Mouse (Mus musculus) gastrocnemius, postnatal 14 days (tissue): Measurements from ENCODE around the gene Capns1. TPM values are rescaled to one million over a fixed set of nuclear protein-coding genes. Genes with fewer than 3 reads are reported as not detected.
"Not testable (repeated sequence)": the region's sequence is repeated elsewhere in the genome, so short reads cannot be mapped to it uniquely, and the experiment has no call there.

Experiments
- DNase-seq: peaks from one replicate; pipeline ENCODE4 v3.0.0; 2021; ENCODE audit warnings: mixed read lengths
- intact Hi-C: fragments of 180-260 bp; cut with DNase I; formaldehyde crosslinking; loops from one replicate; pipeline ENCODE4 v1.15.1; 2025; ENCODE audit warnings: low total_unique reads
- long read RNA-seq, 2 experiments: library from polyadenylated mRNA; stranded (forward); transcript quantifications; one replicate each; pipeline ENCODE4 v2.0.0; 2021
- total RNA-seq, 2 experiments: library from RNA; stranded (reverse); gene quantifications; 2 replicates each; pipeline ENCODE4 v1.2.3; 2021

Gene Capns1
- total RNA-seq = 100 to 1,000 TPM; 275 to 320 TPM
- long read RNA-seq, experiment 1, transcript Capns1-203 (11 exons, 1,429 nt) = major isoform, 21 of 38 reads
- long read RNA-seq, experiment 1, partial matches to known transcripts = 11 of 38 reads
- long read RNA-seq, experiment 1, other reads (novel, unspliced or antisense) = 2 of 38 reads
- long read RNA-seq, experiment 2, transcript Capns1-203 (11 exons, 1,429 nt) = major isoform, 26 of 44 reads
- long read RNA-seq, experiment 2, partial matches to known transcripts = 11 of 44 reads
- long read RNA-seq, experiment 2, other reads (novel, unspliced or antisense) = 4 of 44 reads

DNA sequence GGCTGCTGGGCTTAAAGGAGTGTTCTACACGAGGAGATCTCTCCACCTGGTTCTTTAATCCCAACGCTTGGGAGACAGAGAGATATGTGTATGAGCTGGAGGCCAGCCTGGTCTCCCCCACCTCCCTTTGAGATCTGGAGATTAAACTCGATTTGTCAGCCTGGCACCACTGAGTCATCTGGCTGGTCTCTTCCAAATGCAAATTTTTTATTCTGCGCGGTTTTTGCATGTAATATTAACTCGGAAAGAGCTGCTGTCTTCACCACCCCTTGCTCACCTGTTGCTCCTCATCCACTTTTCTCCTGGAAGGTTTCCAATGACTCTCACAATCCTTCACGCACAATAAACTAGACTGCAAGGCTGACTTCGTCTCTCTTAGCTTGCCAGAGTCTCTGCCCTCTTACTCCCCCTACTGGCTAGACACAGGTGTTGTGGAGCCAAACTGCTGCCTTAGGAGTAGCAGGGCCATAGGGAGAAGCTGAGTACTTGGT lies at the start of gene Capns1:
Gene Capns1 (minus strand): TSS at position 331 of the 491 bp plus-strand sequence.
- intact Hi-C loops = no loop called here
- peak; percentile 53 for DNase-seq

DNA sequence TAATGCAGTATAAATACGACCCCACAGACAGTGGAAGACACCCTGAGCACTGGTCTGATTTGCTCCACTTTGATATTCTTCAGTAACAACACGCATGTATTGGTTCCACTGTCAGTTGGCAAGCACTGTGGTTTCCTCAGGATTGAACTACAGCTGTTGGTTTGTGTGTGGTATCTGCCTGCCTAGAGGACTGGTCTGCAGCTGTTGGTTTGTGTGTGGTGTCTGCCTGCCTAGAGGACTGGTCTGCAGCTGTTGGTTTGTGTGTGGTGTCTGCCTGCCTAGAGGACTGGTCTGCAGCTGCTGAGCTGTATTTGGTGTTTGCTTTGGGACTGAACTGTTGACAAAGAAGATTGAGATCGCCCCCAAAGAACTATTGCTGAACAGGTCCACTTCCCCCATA lies 38.8 kb upstream of the Capns1 start:
- not testable (repeated sequence) for DNase-seq
- intact Hi-C loops = loop anchor here (5.0 to 10.0 kb wide), 2 partner anchors 40 to 67 kb away; partner anchors contain the start of gene Alkbh6

DNA sequence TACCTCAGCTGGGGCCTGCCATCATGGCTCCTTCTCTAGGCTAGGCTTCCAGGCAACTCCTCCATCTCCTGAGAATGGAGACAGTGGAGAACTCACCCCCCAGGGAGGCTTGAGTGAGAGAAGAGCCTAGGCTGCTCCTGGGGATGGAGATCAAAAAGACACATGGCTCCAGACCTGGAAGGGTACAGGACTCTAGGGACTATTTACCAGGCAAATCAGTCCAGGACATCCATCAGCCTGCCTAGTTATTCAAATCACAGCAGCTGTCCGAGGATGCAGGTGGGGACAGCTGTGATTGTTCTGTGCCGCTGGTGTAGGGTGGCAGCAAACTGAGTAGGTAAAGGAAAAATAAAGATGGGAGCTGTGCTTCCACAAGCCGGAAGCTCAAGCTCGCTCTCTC lies 37.0 kb upstream of the Capns1 start, which contains the start of gene Ovol3:
Gene Ovol3 (minus strand): TSS at position 101 of the 400 bp plus-strand sequence.
- no peak for DNase-seq
- intact Hi-C loops = loop anchor here (5.0 to 10.0 kb wide), 2 partner anchors 42 to 69 kb away; partner anchors contain the start of gene Alkbh6

GRCm38 (mm10) chr7:30235091-30235490 lies 36.5 kb upstream of the Capns1 start:
- intact Hi-C loops = loop anchor here (5.0 to 10.0 kb wide), 2 partner anchors 42 to 70 kb away; partner anchors contain the start of gene Alkbh6
- no peak for DNase-seq

GRCm38 (mm10) chr7:30234276-30234858 lies 35.8 kb upstream of the Capns1 start:
- intact Hi-C loops = loop anchor here (10.0 kb wide), 1 partner anchor 70 kb away; the partner anchor contains the start of gene Alkbh6
- DNase-seq = peak; percentile 40

- no peak for DNase-seq
- intact Hi-C loops = loop anchor here (10.0 kb wide), 1 partner anchor 71 kb away; the partner anchor contains the start of gene Alkbh6
Observed at GRCm38 (mm10) chr7:30233387-30233786, 34.8 kb upstream of the Capns1 start.

GRCm38 (mm10) chr7:30232631-30233148 lies 34.1 kb upstream of the Capns1 start:
- intact Hi-C loops = loop anchor here (10.0 kb wide), 1 partner anchor 72 kb away; the partner anchor contains the start of gene Alkbh6
- DNase-seq = peak; percentile 63

DNA sequence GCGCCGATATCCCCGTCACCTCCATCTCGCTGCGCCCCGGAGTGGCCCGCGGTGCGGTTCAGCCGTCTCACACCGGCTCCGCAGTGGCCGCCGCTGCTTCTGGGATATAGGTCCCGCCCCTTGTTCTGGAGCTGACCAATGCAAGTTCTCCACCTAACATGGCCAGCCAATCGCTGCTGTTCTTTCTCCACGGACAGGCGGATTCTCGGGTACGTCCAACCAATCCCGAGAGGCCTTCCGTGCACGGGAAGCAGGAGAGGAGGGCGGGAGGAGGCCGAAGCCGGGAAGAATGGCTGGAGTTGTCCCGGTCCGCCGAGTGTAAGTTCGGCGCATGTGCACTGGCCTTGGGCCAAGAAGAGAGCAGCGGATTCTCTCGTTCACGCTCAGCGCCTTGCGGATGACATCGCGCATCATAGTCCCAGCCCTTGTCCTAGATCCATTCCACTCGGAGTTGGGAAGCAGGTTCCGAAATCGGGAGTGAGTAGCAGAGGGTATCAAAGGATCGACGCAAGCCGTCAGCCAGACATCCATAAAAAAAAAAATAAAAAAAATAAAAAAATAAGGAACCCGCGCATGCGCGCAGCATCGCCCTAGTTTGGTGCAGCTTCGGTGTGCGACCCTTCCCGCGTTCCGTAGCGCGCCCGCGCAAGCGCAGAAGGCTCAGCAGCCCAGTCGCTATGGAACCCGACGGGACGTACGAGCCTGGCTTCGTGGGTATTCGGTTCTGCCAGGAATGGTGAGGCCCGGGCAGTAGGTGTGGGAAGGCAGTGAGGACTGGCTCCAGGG lies 33.3 kb upstream of the Capns1 start, which contains the start of the genes Polr2i and Tbcb:
Gene Polr2i (plus strand): TSS at position 280 of the 786 bp plus-strand sequence.
Gene Tbcb (minus strand): TSS at position 604 of the 786 bp plus-strand sequence.
- DNase-seq = peak; percentile 99
- intact Hi-C loops = loop anchor here (10.0 kb wide), 1 partner anchor 73 kb away; the partner anchor contains the start of gene Alkbh6

DNA sequence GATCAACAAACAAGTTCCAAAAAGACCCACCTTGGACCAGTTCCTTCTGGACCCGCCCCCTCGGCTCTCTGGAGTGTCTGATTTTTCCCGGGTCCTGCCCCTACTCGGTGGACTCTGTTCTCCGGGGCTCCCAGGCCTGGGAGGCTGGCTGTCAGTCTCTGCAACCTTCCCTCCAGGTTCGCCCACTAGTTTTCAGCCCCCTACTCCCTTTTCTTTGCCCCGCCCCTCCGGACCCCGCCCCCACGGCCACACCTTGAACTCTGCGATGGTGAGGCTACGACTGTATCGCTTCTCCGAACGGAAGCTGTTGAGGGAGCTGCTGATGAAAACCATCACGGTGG lies 32.7 kb upstream of the Capns1 start:
- intact Hi-C loops = loop anchor here (10.0 kb wide), 1 partner anchor 74 kb away; the partner anchor contains the start of gene Alkbh6
- no peak for DNase-seq

DNA sequence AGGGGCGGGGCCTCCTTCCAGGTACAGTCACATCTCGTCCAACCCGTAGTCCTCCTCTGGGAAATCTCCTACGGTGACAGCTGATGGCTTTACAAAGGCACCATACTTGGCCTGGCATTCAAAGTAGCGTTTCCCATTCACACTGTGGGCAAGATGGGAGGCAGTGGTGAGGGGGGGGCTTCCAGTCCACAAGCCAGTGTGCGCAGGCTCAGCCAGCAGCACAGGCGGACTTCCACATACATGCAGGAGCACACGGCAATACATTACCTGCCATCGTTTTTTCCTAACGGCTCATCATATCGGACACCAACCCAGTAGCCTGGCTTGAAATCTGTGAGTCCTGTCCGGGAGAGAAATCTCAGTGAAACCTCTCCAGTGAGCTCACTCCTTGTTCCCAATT lies 25.6 kb upstream of the Capns1 start:
- DNase-seq = no peak
- intact Hi-C loops = no loop called here

DNA sequence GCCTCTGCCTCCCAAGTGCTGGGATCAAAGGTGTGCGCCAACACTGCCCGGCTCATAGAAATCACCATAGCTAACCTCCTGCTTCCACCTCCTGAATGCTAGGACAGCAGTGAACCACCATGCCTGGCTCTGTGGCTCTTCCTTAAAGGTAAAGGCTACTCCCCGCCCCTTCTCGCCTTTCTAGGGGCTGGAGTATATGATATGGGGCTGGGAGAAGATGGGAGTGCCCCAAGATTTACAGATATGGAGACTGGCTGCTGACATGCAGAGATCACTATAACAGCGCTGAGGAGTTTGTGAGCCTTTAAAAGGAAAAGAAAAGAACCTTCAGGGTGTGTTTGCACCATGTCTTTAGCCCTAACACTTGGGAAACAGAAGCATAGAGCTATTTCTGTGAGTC lies 23.6 kb upstream of the Capns1 start:
- no peak for DNase-seq
- intact Hi-C loops = no loop called here

DNA sequence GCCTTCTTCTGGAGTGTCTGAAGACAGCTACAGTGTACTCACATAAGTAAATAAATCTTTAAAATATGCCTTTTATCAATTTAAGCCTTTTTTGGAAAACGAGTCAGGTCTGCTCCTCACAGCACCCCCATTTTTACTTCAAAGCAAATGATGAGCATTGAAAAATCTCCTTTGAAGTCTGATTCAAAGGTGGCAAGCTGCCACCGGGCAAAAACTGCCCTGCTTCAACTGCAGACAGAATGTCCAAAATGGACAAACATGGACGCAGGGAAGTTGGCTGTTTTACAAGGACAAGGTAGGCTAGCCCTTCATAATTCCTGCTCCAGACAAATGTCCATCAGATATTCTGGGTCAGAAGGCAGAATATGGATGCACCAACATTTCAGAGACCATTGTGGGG lies 22.8 kb upstream of the Capns1 start:
- no peak for DNase-seq
- intact Hi-C loops = no loop called here

DNA sequence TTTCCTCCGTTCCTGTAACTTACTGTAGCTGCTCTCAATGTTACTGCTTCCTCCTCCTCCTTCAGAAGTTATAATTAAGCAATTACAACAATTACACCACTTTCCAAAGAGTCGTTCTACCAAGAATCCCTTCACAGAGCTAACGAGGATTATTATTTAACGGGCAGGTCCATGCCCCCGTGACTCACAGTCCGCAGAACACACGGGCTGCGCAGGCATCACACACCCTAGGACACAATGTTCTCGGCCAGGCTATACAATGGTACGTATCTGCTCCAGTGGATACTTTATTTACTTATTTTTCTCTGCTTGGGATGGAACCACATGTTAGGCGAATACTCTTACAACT lies 21.4 kb upstream of the Capns1 start:
- no peak for DNase-seq
- intact Hi-C loops = no loop called here

DNA sequence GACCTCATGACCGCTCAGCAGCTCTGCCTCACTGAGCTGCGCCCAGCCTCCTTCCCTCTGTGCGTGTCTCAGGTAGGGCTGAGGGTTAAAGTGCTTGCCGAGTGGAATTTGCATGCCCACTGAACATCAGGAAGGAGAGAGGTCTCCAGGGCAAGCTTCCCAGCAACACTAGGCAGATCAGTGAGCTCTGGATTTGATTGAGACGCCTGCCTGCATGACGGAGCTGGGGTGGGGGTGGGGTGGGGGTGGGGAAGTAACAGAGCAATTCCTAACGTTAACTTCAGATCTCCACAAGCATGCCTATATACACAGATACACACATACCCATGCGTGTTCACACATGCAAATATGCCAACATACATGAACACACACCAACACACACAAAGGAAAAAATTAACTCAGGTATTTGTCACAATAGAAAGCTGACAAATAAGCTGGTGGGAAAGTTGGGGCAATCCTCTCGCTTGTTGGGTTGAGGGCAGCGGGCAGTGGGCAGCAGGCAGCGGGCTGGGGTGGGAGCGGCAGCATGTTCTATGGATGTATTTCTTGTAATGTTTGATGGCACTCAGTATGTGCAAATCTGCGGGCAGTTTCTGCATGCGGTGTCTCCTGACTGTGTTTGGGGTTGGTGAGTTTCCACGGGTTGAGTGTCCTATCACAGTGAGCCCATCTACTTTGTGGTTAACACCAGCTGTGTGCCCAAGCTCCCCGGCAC lies 20.8 kb upstream of the Capns1 start:
- peak; percentile 56 for DNase-seq
- intact Hi-C loops = no loop called here

DNA sequence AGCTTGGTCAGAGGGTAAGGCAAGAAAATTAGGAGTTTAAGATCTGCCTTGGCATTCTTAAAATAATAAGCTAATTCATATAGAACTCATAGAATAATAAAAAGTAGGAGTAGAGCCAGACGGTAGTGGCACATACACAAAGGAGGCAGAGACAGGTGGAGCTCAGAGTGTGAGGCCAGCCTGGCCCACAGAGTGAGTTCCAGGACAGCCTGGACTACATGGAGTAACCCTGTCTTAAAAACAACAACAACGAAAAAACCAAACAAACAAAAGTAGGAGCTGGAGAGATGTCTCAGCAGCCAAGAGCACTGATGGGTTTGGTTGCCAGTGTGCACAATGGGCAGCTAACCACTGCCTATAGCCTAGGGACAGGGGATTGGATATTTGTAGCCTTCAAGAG lies 18.7 kb upstream of the Capns1 start:
- intact Hi-C loops = no loop called here
- DNase-seq = no peak

DNA sequence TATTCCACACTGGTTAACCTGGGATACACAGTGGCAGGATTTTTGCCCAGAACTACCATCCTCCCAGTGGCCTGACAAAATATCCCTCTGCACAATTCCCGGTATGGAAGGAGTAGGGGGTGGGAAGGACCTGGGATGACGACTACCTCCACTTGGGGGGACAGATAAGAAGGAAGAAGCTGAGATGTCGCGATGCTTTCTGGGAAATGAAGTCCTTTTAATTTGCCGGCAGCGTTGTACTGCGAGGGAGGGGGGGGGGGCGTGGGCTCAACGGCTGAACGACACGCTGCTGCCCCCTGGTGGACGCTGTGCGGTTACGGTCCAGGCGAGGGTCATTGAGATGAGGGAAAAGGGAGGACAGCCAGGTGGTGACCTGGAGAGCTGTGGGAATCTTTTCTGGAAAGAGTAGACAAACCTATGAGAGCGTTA lies 18.1 kb upstream of the Capns1 start:
- DNase-seq = peak; percentile 79

DNA sequence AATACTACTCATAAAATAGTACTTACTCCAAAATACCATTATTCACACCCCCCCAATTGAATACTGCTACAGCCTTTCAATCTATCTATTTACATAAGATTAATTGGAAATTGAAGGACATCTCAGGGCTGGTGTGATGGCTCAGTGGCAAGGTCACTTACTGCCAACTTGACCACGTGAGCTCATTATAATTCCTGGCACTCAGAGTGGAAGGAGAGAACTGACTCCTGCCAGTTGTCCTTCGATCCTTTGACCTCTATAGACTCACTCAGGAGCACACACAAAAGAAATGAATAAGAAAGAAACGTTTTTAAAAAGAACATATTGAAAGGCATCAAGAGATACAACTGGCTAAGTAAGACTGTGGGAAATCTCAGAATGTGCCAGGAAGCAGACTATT lies 17.3 kb upstream of the Capns1 start:
- intact Hi-C loops = no loop called here
- no peak for DNase-seq

More for the DNA sequence above, 18.1 kb upstream of the Capns1 start:
- intact Hi-C loops = no loop called here

- no peak for DNase-seq
- intact Hi-C loops = loop anchor here (5.0 kb wide), 1 partner anchor 37 kb away; no protein-coding TSS in a partner anchor
Observed at GRCm38 (mm10) chr7:30213881-30214280, 15.3 kb upstream of the Capns1 start.

DNA sequence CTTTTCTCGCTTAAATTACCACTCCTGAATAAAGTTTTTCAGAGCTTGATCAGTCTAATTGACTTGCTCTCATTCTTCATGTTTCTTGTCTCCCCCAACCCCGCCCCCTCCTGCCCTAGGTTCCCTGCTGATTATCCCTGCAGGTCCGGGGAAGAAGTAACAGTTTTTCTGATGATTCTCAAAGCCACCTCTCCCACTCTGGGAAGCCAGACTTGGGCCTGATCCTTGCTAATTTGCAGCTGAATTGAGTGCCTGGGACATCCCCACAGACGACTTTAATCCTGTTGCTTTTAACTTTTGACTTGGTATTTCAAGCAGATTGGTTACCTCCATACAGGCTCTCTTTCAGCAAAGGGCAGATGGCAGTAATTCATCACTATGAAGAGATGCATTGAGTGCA lies 12.4 kb upstream of the Capns1 start:
- intact Hi-C loops = loop anchor here (5.0 kb wide), 1 partner anchor 34 kb away; no protein-coding TSS in a partner anchor

More for the DNA sequence above, 12.4 kb upstream of the Capns1 start:
- no peak for DNase-seq
